In genomic region chr10:111060626-111061025, GRCm38 (mm10) we compare ENCODE assay signal across 13 mouse cellular contexts. TPM values are rescaled to one million over a fixed set of nuclear protein-coding genes. Genes with fewer than 3 reads are reported as not detected.
DNase-seq lines count a peak whose midpoint lies in the region; ATAC-seq and TF ChIP-seq lines count a peak whose summit lies in the region.
"Had no signal": no experiment of that assay in that cellular context is flagged by ENCODE, and none has a peak within 500 bp of the region (broad histone marks: within the 10 kb centered on the region; RNA-seq: fewer than 3 reads in every experiment).

No protein-coding gene starts in this region.

- no peaks in the 10 kb centered on the region for H3K9me3 ChIP-seq in lung, postnatal 0 days (ENCODE audit: low read length)
- H3K9me3 ChIP-seq in hindbrain, embryonic 14.5 days (ENCODE audit: control insufficient read depth, low read length), result no peaks in the 10 kb centered on the region
- H3K9me3 ChIP-seq: forebrain, embryonic 13.5 days; hindbrain, embryonic 15.5 days had no signal

- no peak overlapping the region for H3K4me2 ChIP-seq in lung, postnatal 0 days (replicated peaks; ENCODE audit: low read depth, low read length)
- no peak overlapping the region for H3K4me2 ChIP-seq in hindbrain, embryonic 14.5 days (replicated peaks)
- H3K4me2 ChIP-seq: forebrain, embryonic 13.5 days; hindbrain, embryonic 15.5 days had no signal

- peak; percentile 49 to 58 for DNase-seq in heart, adult 9 months (ENCODE audit: low spot score in 2 of 2)
- DNase-seq in heart, postnatal 14 days, result no peak
- DNase-seq in lung, postnatal 0 days (ENCODE audit: low spot score), result peak; percentile 24
- no peak for DNase-seq in lung, adult 18-20 months
- peak; percentile 24 for DNase-seq in kidney, postnatal 10 days
- no peak for DNase-seq in ovary, postnatal 14 days (ENCODE audit: low spot score)
- no peak for DNase-seq in hindbrain, embryonic 14.5 days (ENCODE audit: low spot score)
- DNase-seq: cerebellum, adult 11-12 months; cerebellum, postnatal 36 days; right cerebral cortex, adult 18-20 months had no signal

- WGBS in lung, postnatal 0 days, result 56% methylated on average over 8 of the region's 8 CpGs
- WGBS in hindbrain, embryonic 14.5 days, result 88% methylated on average over 8 of the region's 8 CpGs

- no peaks in the 10 kb centered on the region for H3K4me1 ChIP-seq in lung, postnatal 0 days (ENCODE audit: insufficient read depth, low read depth, low read length)
- no peaks in the 10 kb centered on the region for H3K4me1 ChIP-seq in hindbrain, embryonic 14.5 days (replicated peaks; ENCODE audit: control insufficient read depth, insufficient read depth, low read length)
- H3K4me1 ChIP-seq: forebrain, embryonic 13.5 days; hindbrain, embryonic 15.5 days had no signal

- H3K27ac ChIP-seq in lung, postnatal 0 days (ENCODE audit: low read length), result peak overlapping the region; percentile 38; the same call in 1 of the 2 replicates
- H3K27ac ChIP-seq in hindbrain, embryonic 14.5 days, result no peak overlapping the region
- H3K27ac ChIP-seq: forebrain, embryonic 13.5 days; hindbrain, embryonic 15.5 days had no signal

- H3K36me3 ChIP-seq in lung, postnatal 0 days (ENCODE audit: insufficient read depth, low read length), result no peaks in the 10 kb centered on the region
- no peaks in the 10 kb centered on the region for H3K36me3 ChIP-seq in hindbrain, embryonic 14.5 days (replicated peaks; ENCODE audit: control insufficient read depth, insufficient read depth)
- H3K36me3 ChIP-seq: hindbrain, embryonic 15.5 days had no signal

- H3K4me3 ChIP-seq in lung, postnatal 0 days (ENCODE audit: low read depth, low read length), result no peak overlapping the region
- no peak overlapping the region for H3K4me3 ChIP-seq in hindbrain, embryonic 14.5 days (replicated peaks; ENCODE audit: low read length)
- H3K4me3 ChIP-seq: forebrain, embryonic 13.5 days; hindbrain, embryonic 15.5 days had no signal

- no peak for ATAC-seq in lung, postnatal 0 days
- no peak for ATAC-seq in hindbrain, embryonic 14.5 days (ENCODE audit: low FRiP score)
- ATAC-seq: forebrain, embryonic 13.5 days; intestine, embryonic 16.5 days had no signal

- 0 out of 2 replicates have a peak, but pooled peaks have one; percentile 15 for TF ChIP-seq EP300 in lung, postnatal 0 days (IDR thresholded peaks at IDR 0.05)

- H3K27me3 ChIP-seq in lung, postnatal 0 days (replicated peaks; ENCODE audit: insufficient read depth, low read length), result no peaks in the 10 kb centered on the region
- H3K27me3 ChIP-seq in hindbrain, embryonic 14.5 days (ENCODE audit: control insufficient read depth, insufficient read depth, low read length), result no peaks in the 10 kb centered on the region
- H3K27me3 ChIP-seq: forebrain, embryonic 13.5 days; hindbrain, embryonic 15.5 days had no signal

- no peak for TF ChIP-seq CTCF in lung, postnatal 0 days (IDR thresholded peaks at IDR 0.05)

- no peak overlapping the region for H3K9ac ChIP-seq in lung, postnatal 0 days (replicated peaks; ENCODE audit: low read depth)
- H3K9ac ChIP-seq in hindbrain, embryonic 14.5 days, result no peak overlapping the region
- H3K9ac ChIP-seq: forebrain, embryonic 13.5 days; hindbrain, embryonic 15.5 days had no signal

- intact Hi-C loops in heart, postnatal 14 days (cut with DNase I), result no loop called here

RNA-seq across cellular contexts. Expression of gene Zdhhc17, which starts 50.7 kb away (rescaled TPM):
- 10 to 100 TPM; 23.7 to 25.8 TPM for total RNA-seq in heart, postnatal 14 days (2021)
- 16.8 and 18.4 TPM in 2 replicates for polyA plus RNA-seq in lung, postnatal 0 days (2015; fragmentation: Nextera tagmentation; extraction: Ambion mirVana)
- polyA plus RNA-seq in hindbrain, embryonic 14.5 days (2014; fragmentation: Nextera tagmentation; extraction: Ambion mirVana), result 62.1 and 68.1 TPM in 2 replicates

Comparison
In these comparisons a context has a peak if more than half of its experiments do, and no peak if none do; other contexts are left out.
1. DNase-seq: peak in heart, adult 9 months (2 of 2), lung, postnatal 0 days (single experiment) and kidney, postnatal 10 days (single experiment); none in heart, postnatal 14 days (0 of 2), lung, adult 18-20 months (0 of 2), ovary, postnatal 14 days (single experiment) and hindbrain, embryonic 14.5 days (single experiment).